Mouse (Mus musculus): ENCODE results near the gene Iyd.

Iyd gene

DNA sequence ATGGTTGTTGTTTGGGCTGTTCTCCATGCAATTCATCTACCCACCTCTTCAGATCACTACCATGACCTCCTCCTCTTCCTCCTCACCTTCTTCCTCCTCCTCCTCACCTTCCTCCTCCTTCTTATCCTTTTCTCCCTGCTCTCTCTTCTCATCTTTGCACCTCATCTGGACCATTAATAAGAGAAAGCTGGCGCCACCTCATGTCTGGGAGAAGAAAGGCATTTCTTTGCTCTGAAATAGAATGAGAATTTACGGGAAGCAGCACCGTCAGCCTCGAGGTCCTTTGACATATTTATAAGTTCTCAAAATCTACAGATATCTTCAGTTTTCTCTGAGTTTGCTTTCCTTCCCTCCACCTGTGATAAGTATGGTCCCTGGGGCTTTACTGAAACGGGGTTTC lies 15.1 kb downstream of the Iyd start:
- no peak for DNase-seq

DNA sequence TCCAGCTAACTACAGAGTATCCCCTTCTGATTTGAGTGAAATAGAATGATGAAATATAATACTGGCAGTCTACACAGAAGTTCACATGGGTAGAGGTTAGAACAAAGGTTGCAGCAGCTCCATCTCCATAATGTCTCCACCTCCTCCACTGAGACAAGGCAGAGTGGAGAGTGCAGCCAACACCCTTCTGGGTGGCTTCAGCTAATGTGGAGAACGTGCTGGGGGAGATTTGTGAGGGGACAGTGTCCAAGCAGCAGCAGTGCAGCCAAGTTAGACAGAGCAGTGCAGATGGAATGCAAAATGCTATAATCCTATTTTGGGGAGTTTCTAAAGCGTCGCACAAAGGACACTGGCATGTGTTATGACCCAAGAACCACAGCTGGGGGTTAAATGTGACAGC lies 16.5 kb downstream of the Iyd start:
- DNase-seq, result no peak

DNA sequence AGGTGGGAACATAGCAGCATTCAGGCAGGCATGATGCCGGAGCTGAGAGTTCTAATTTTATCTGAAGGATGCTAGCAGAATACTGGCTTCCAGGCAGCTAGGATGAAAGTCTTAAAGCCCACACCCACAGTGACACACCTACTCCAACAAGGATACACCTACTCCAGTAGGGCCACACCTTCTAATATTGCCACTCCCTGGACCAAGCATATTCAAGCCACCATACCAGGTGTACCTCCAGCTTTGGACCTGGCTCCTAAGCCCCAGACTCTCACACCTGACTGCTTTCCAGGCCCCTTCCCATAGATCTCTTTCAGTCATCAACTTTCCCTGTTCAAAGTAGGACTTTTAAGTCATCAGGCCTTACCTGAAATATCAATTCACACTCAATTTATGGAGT lies 19.1 kb downstream of the Iyd start:
- DNase-seq, result no peak

DNA sequence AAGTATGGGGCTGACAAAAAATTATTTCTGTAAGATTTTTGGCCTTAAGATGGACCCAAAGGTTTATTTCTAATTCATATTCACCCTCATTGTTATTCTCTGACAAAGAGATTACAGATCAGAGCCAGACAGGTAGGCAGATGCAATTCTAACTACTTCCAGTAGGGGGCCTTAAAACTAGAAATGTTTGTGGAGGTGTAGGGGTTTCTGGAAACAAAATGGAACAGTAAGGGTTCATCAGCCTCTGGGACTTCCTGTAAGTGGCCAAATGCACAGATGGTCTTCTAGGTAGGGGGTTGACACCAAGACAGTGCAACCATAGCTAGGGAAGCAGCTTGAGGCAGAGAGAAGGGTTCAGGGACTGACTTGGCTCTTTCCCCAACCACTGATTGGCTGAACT lies 22.1 kb downstream of the Iyd start:
- DNase-seq, result peak; percentile 30 to 67

DNA sequence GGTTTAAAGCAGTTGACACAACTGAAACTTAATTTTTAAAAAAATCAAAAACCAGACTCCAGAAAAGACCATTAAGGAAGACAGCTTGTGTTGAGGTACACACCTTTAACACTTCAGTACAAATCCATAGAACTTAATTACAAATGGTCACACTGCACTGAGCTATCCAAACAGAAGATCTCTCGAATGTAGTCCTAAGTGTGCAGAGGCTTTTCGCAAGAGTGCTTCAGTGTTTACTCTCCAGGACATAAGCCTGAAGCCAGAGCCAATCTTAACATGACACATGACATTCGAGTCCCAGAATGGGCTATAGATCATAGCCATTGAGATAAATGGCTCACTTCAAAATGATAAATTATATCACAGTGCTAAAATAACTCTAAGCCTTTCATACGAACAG lies 25.1 kb downstream of the Iyd start:
- no peak for DNase-seq

DNA sequence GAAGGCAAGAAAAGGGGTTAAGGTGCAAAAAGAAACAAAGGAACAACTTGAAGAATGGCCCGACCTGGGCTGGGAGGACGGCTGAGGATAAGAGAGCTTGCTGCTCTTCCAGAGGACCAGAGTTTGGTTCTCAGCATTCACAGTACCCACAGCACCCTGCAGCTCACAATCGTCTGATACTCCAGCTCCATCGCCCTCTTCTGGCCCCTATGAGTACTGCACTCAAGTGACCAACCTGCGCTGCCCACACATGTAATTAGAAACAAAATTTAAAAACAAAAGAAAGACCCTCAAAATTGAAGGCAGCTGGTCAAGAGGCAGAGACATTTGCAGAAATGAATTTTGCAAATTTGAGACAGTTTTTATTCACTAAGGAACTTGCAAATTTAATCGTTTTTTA lies 27.8 kb downstream of the Iyd start:
- no peak for DNase-seq

DNA sequence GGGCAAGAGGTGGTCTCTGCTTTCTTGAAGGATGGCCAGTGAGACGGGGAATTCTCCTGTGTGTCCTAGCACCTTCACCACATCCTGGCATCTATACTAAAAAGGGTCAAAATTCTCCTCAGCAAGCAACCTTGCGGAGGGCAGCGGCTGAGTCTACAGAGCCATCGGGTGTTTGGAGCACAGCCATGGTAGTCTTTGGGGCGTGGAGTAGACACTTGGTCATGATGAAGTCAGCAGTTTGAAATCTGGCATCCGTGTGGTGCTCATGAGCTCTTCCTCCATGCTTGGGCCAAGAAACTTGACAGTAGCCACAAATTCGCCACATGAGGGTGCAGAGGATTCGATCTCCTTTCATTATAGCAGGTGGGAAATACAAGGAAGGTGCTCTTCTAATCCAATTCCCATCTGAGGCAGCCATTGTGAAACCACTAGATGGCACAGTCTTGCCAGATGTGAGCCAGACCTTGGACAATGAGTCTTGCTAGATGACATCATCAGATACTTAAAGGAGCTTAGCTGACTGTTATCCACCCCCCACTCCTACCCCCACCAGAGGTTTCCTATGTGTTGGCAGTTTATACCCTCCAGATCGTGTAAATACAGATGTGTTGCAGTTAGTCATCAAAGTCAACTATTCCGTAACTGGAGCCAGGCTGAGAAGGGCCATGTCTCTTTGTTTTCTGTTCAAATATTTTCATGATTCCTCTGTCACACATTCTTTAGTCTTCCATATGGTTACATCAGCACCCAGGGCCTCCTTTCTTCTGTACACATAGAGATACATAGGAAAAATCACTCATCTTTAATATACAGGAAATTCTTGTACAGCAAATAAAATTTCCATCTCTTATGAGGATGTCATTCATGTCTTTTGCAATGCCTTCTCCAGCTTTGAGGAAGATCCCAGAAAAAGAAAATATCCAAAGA lies 32.9 kb downstream of the Iyd start:
- DNase-seq, result no peak

DNA sequence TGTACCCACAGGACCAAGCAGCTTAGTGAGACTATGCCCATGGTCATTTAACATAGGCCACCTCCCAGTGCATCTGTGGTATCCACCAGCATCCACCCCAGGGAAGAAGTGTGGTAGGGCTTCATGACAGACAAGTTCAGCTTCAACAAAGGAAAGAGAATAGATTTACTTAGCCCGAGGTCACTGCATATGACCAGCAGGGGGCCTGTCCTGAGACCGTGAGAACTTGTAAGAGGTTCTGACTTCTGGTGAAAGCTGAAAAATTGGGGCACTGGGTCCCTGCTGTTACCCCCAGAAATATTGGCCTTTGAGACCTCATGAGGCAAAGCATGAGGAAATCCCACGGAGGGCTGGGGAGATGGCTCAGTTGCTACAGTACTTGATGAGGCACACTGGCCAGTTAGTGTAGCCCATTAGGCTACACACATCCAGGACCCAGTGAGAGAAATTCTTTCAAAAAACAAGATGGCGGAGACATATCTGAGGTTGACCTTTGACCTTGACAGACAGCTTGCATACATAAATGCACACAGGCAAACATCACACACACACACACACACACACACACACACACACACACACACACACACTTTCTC lies 34.0 kb downstream of the Iyd start:
- DNase-seq, result no peak

DNA sequence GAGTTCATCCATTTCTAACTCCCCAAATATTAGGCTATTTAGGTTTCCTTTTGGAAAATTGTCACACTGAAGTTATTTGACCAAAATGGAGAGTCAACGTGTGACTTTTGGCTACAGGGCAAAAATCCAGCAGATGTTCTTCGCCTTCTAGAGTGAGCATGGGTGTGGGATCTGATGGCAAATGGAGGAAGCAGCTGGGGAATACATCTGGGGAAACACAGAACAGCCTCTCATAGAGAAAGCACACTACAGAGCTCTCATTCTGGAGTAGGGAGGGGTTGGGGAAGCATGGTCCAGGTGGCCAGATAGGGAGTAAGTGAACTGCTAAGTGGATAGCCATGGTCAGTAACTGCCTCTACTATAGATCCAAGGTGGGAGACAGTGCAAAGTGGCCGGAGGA lies 50.6 kb downstream of the Iyd start:
- no peak for DNase-seq

DNA sequence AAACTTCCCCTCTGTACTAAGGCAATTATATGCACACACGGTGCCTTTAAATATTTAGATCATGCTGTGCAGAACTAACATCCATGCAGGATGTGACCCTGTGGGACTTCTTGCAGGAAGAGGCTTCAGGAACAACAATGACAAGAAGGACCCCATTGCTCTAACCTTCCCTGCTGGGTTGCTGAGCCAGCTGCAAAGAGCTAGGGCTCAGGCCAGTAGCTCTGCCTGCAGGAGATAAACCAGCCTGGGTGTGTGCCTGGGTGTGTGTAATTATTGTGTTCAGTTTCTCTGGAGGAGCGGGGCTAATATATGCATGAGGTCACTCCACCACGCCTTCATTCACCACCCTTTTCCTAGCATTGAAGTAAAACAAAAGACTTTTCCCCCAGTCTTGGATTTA lies 51.8 kb downstream of the Iyd start:
- no peak for DNase-seq

DNA sequence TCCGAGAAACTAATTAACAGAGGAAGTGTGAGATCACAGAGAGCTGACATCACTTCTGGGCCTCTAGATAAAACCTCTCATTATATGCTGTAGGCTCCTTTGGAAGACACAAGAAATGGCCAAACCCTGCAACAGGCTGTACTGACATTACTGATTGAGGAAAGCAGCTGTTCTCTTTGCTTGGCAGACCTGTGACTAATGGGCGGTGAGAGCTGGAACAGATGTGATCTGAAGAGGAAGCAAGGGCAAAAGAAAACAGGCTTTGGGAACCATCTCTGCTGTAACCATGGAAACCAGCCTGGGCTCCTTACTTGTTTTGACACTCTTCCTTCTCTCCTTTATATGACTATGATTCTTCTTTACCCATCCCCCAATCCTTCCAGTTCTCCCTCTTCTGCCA lies 56.7 kb downstream of the Iyd start:
- DNase-seq, result no peak

DNA sequence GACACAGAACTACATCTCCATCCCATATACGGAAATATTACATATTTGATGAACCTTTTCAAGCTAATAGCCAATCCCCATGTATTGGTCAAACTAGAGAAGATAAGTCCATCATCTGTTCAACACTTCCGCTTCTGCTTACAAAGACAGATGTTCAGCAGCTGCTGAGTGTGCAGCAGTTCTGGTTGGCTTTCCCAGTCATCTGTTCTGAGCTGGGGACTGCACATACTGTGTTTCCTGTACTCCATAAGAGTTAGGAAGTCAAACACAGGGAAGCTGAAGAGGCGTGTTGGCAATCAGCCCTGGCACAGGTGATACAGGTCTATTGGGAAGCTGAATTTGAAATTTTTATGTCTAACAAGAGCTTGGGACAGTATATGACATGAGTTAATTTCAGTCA lies 57.7 kb downstream of the Iyd start:
- DNase-seq, result no peak

All from cerebellum, postnatal 14 days (tissue).